Mouse (Mus musculus) CD8-positive naive resting alpha-beta T cell, adult 57 days (primary cell): ENCODE results near the gene Eprs. TPM values are rescaled to one million over a fixed set of nuclear protein-coding genes. Genes with fewer than 3 reads are reported as not detected.

ENCODE experiments used
- total RNA-seq: library from RNA; stranded (reverse); gene quantifications from one replicate; pipeline ENCODE4 v1.2.4, GENCODE M21; 2023

Gene Eprs
- 96.5 TPM for total RNA-seq

GRCm38 (mm10) chr1:185362677-185363520 lies at the start of gene Eprs:
Eprs (plus strand) TSS chr1:185363044.

GRCm38 (mm10) chr1:185328721-185329610 lies 33.9 kb upstream of the Eprs start, which contains the start of gene Iars2:
Iars2 (minus strand) TSS chr1:185329396.

GRCm38 (mm10) chr1:185331983-185332430 lies 30.8 kb upstream of the Eprs start, which contains the start of gene Bpnt1:
Bpnt1 (plus strand) TSS chr1:185332149.

GRCm38 (mm10) chr1:185454575-185454954 lies 91.7 kb downstream of the Eprs start, which contains the start of gene Slc30a10:
Slc30a10 (plus strand) TSS chr1:185454848.

Other genes with a start within 250 kb of the Eprs start
- 39.3 TPM for gene Rab3gap2, start 158.9 kb upstream of the Eprs start, total RNA-seq
- gene Iars2, start 33.6 kb upstream of the Eprs start, total RNA-seq, result 33.3 TPM
- 14.6 TPM for gene Bpnt1, start 30.9 kb upstream of the Eprs start, total RNA-seq
- gene Slc30a10, start 91.8 kb downstream of the Eprs start, total RNA-seq, result not detected